Mouse (Mus musculus): ENCODE data around the gene Cox6b1.

Cox6b1 gene

GRCm38 (mm10) chr7:30586455-30587020 is 39.4 kb downstream of the Cox6b1 start:
- no peak for DNase-seq (ENCODE audit: low spot score)

- no peak for DNase-seq (ENCODE audit: low spot score)
Observed at GRCm38 (mm10) chr7:30585170-30585569, 40.8 kb downstream of the Cox6b1 start.

- DNase-seq (ENCODE audit: low spot score), result no peak
Observed at GRCm38 (mm10) chr7:30584339-30584738, 41.6 kb downstream of the Cox6b1 start.

- DNase-seq (ENCODE audit: low spot score), result no peak
Observed at GRCm38 (mm10) chr7:30581547-30581946, 44.4 kb downstream of the Cox6b1 start.

- no peak for DNase-seq (ENCODE audit: low spot score)
Observed at GRCm38 (mm10) chr7:30579950-30580349, 46.0 kb downstream of the Cox6b1 start.

GRCm38 (mm10) chr7:30572969-30573368 is 53.0 kb downstream of the Cox6b1 start:
- DNase-seq (ENCODE audit: low spot score), result no peak

DNA sequence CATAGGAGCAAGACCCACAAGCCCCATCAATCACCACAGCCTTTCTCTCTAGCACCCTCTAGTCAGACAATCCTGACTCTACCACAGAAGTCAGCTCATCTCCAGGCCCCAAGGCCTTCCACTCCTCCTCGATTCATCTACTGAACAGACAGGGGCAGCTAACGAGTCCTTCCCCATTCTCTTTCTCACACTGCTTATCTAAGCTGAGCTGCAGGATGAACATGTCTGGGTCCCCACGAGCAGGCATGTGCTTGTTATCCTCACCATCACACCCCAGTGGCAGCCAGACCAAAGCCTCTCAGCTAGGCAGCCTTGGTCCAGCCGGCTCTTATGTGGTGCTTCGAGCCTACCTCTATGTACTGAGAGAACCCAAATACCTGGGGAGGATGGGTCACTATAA is 53.6 kb downstream of the Cox6b1 start:
- DNase-seq (ENCODE audit: low spot score), result no peak

GRCm38 (mm10) chr7:30567555-30567954 is 58.4 kb downstream of the Cox6b1 start:
- DNase-seq (ENCODE audit: low spot score), result no peak
